Mouse (Mus musculus): Measurements from ENCODE around the gene Pam16. TPM values are rescaled to one million over a fixed set of nuclear protein-coding genes. Genes with fewer than 3 reads are reported as not detected.

The Pam16 gene
- polyA plus RNA-seq, 1 experiment from 2014 or later: 123 TPM

DNA sequence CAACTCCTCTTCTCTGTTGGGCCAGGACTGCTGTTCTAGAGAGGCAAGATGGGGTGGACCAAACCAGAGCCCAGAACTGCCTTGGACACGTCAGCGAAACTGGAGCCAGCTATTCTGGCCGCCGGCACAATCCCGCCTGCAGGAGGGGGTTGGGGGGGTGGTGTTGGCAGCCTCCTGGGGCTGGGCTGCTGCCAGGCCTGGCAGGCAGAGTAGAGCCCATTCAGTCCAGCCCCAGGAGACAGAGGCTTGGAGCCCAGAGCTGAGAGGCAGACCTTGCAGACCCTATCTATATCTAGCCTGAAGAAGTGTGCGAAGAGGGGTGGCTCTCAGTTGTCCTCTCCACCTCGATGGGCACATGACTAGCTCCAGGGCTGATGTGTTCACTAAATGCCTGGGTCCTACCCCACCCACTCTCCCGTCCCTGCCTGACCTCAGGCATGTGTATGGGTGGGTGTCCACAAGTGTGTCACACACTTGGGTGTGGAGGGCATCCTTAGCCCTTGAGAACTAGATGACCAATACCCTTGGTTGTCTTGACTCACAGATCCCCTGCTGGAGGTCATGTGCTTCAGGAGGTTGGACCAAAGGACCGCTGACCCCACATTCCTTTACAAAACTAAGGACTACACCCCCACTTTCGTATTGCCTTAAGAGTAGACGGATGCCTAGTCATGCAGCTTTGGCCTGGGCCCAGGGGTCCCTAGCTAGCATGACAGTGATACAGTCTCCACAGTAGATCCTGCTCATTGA, 19.1 kb upstream of the Pam16 start:
- Histone ChIP-seq H3K4me3 (no peak overlapping the region), H3K27ac (replicated peaks) (no peak overlapping the region), H3K4me2 (replicated peaks) (no peak overlapping the region), H3K9ac (replicated peaks) (no peak overlapping the region), H3K27me3 (no peaks in the 10 kb centered on the region), H3K9me3 (no peaks in the 10 kb centered on the region), H3K36me3 (0 out of 2 replicates have a peak, but pooled peaks cover 5% of the 10 kb centered on the region), H3K4me1 (peaks cover 44% of the 10 kb centered on the region)
- 65% methylated on average over 11 of the region's 11 CpGs for WGBS
- ATAC-seq (ENCODE audit: low FRiP score, low read depth): no peak

DNA sequence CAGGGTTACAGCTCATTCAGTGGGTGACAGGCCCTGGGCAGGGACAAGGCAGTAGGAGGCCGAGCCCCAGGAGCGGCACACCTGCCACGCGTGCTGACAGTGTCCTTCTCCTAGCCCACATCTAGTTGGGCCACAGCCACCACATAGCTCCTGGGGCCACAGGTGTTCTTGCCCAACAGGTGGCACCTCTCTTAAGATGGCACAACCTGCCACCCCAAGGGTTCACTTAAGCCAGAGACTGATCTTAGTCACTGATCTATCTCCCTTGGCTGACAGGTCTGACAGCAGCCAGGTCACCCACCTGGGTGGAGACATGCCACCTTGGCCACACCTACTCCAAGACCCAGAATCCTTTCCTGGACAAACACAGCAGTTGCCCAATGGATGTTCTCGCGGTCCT, 18.1 kb upstream of the Pam16 start:
- no peak overlapping the region for H3K4me3 ChIP-seq
- H3K36me3 ChIP-seq: no peaks in the 10 kb centered on the region
- no peak overlapping the region for H3K9ac ChIP-seq (replicated peaks)
- ATAC-seq (ENCODE audit: low FRiP score, low read depth): no peak
- 0 out of 2 replicates have a peak overlapping the region, but pooled peaks have one; percentile 7 for H3K27ac ChIP-seq (replicated peaks)
- H3K4me2 ChIP-seq (replicated peaks): 0 out of 2 replicates have a peak overlapping the region, but pooled peaks have one; percentile 15
- WGBS: 87% methylated on average over 6 of the region's 6 CpGs
- no peaks in the 10 kb centered on the region for H3K27me3 ChIP-seq
- H3K9me3 ChIP-seq: no peaks in the 10 kb centered on the region
- peaks cover 44% of the 10 kb centered on the region for H3K4me1 ChIP-seq

DNA sequence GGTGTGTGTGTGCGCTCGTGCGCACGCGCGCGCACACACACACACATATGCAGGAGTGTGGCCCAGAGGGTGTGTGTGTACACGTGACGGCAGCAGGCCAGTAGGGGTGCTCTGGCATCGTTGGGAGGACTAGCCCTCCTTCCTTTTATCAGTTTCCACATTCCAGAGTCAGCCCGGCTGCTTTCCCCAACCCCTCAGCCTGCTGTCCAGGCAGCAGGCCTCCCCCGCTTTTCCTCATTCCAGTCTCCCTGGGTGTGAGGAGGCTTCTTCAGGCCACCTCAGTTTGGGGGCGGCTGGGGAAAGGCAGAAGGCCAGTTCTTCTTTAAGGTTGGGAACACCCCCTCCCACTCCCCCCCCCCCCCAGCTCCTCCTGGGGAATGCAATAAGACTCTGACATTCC, 17.4 kb upstream of the Pam16 start:
- H3K4me2 ChIP-seq (replicated peaks): peak overlapping the region; percentile 15; the same call in 1 of the 2 replicates
- no peaks in the 10 kb centered on the region for H3K27me3 ChIP-seq
- 42% methylated on average over 13 of the region's 13 CpGs for WGBS
- H3K36me3 ChIP-seq: no peaks in the 10 kb centered on the region
- H3K4me3 ChIP-seq: no peak overlapping the region
- peaks cover 44% of the 10 kb centered on the region for H3K4me1 ChIP-seq
- H3K9me3 ChIP-seq: no peaks in the 10 kb centered on the region
- no peak overlapping the region for H3K9ac ChIP-seq (replicated peaks)
- H3K27ac ChIP-seq (replicated peaks): peak overlapping the region; percentile 7; the same call in 1 of the 2 replicates
- no peak for ATAC-seq (ENCODE audit: low FRiP score, low read depth)

DNA sequence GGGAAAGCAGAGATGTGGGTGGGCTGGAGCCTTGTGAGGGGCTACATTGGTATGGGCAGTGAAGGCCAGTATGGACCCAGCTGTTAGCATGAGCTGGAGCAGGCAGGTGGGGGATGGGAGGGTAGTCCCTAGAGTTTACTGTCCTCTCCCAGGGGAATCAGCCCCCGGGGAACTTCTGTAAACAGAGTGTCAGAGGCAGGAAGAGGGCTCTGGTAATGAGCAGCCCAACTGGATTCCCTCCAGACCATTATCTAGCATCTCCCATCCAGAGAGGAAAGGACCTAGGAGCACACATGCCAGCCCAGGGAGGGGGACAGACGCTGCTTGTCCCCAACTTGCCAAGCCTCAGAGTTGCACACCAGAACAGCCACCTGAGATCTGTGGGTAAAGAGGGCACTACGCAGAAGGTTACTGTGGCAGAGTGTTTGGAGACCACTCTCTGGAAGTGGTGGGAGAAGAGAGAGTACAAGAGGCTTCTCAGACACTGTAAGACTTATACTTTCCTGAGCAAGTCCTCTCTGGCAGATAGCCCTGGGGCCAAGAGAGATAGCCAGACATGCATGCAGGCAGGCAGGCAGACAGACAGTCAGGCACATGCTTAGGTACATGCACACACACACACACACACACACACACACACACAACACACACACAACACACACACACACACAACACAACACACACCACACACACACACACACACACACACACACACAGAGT, 16.5 kb upstream of the Pam16 start:
- peaks cover 44% of the 10 kb centered on the region for H3K4me1 ChIP-seq
- no peaks in the 10 kb centered on the region for H3K36me3 ChIP-seq
- no peaks in the 10 kb centered on the region for H3K27me3 ChIP-seq
- H3K27ac ChIP-seq (replicated peaks): peak overlapping the region; percentile 15; the same call in 1 of the 2 replicates
- peak overlapping the region; percentile 61 for H3K4me3 ChIP-seq
- ATAC-seq (ENCODE audit: low FRiP score, low read depth): no peak
- no peak overlapping the region for H3K9ac ChIP-seq (replicated peaks)
- peak overlapping the region; percentile 88 for H3K4me2 ChIP-seq (replicated peaks)
- H3K9me3 ChIP-seq: no peaks in the 10 kb centered on the region
- 64% methylated on average over 3 of the region's 3 CpGs for WGBS

DNA sequence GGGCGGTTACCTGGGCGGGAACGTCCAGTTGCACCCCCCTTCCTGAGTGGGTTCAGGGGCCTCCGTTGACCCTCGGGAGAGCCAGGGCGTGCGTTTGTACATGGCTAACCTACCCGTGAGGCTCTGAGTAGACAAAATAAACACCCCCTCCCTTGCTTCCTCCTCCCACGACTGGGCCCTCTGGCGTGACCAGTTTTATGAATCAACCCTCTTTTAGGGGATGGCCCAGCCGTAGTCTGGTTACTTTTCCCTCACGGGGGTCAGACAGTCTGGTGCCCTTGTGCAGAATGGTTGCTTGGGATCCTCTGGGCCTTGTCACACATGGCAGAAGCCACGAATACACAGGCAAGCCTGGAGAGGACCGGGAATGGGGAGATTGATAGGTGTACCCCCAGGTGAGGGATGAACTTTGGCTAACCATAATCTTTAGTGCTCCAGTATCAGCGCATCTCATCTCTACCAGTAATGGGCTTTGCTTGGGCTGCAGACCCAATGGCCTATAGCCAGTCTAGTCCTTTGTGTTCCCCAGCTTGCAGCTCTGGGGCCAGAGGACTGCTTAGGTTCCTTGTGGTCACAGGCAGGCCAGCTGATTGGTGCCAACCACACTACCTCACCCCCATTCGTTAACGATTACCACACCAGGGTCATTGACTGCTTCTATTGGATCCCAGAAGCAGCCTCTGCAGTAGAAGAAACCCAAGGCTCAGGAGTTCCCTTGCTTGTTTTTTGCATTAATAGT, 15.6 kb upstream of the Pam16 start:
- H3K4me1 ChIP-seq: peaks cover 44% of the 10 kb centered on the region
- peak overlapping the region; percentile 61 for H3K4me3 ChIP-seq
- H3K9me3 ChIP-seq: no peaks in the 10 kb centered on the region
- H3K9ac ChIP-seq (replicated peaks): peak overlapping the region; percentile 62
- WGBS: 11% methylated on average over 17 of the region's 17 CpGs
- no peaks in the 10 kb centered on the region for H3K36me3 ChIP-seq
- H3K4me2 ChIP-seq (replicated peaks): peak overlapping the region; percentile 88
- no peak; the same call in 1 of the 2 replicates for ATAC-seq (ENCODE audit: low FRiP score, low read depth)
- no peaks in the 10 kb centered on the region for H3K27me3 ChIP-seq
- peak overlapping the region; percentile 56; the same call in 1 of the 2 replicates for H3K27ac ChIP-seq (replicated peaks)

DNA sequence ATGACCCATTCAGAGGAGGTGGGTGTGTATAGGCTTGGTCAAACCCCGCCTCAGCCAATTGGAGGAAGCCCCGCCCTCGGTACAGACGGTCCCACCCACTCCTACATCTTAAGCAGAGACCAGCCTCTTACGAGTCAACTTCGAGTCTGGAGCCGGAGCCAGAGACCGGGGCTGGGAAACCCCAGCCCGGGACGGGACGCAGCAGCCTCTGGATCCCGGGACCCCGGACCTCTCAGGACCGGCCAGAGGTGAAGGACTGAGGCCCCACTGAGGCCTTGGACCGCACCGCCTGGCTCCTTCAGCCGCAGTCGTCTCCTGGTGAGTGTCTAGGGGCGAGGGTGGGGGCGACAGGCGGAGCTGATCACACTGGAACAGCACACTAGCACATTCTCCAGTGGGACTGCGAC, 15.0 kb upstream of the Pam16 start, which contains the start of the genes Vasn and Dnaja3:
Gene Vasn, plus strand, starts transcription at position 111 of the 407 bp plus-strand sequence.
Gene Dnaja3, plus strand, starts transcription at position 159 of the 407 bp plus-strand sequence.
- Histone ChIP-seq H3K9ac (replicated peaks) (peak within 1 kb of the TSS; percentile 62), H3K27me3 (no peaks in the 10 kb centered on the region), H3K9me3 (no peaks in the 10 kb centered on the region), H3K4me3 (peak within 1 kb of the TSS; percentile 61), H3K4me2 (replicated peaks) (peak within 1 kb of the TSS; percentile 88), H3K36me3 (no peaks in the 10 kb centered on the region), H3K27ac (replicated peaks) (peak within 1 kb of the TSS; percentile 56; the same call in 1 of the 2 replicates), H3K4me1 (peaks cover 44% of the 10 kb centered on the region)
- peak; percentile 98 for ATAC-seq (ENCODE audit: low FRiP score, low read depth)
- under 1% methylated on average over 22 of the region's 22 CpGs for WGBS

DNA sequence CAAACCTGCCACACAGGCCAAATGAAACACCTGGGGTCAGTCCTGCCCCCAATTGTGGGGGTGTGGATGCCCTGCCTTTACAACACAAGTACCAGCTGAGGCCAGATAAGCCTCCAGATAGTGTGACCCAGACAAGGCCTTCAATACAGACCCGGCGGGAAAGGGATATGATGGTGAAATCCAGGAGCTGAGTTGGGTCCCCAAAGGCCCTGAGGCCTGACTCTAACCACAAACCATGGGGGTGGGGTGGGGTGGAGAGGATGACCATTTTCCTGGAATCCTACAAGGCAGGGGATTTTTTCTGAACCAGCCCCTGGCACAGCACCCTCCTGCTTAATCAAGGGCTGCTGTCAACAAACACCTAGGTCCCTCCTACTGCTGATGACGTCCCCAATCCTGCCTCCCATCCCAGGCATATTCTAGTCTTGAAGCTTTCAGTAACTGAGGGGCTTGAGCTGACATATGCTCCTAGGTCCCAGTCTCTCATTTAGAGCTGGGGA, 14.2 kb upstream of the Pam16 start:
- no peak overlapping the region for H3K9ac ChIP-seq (replicated peaks)
- no peaks in the 10 kb centered on the region for H3K9me3 ChIP-seq
- no peak overlapping the region for H3K27ac ChIP-seq (replicated peaks)
- H3K27me3 ChIP-seq: no peaks in the 10 kb centered on the region
- H3K36me3 ChIP-seq: no peaks in the 10 kb centered on the region
- no peak overlapping the region for H3K4me2 ChIP-seq (replicated peaks)
- peaks cover 44% of the 10 kb centered on the region for H3K4me1 ChIP-seq
- 85% methylated on average over 3 of the region's 3 CpGs for WGBS
- no peak for ATAC-seq (ENCODE audit: low FRiP score, low read depth)
- no peak overlapping the region for H3K4me3 ChIP-seq

DNA sequence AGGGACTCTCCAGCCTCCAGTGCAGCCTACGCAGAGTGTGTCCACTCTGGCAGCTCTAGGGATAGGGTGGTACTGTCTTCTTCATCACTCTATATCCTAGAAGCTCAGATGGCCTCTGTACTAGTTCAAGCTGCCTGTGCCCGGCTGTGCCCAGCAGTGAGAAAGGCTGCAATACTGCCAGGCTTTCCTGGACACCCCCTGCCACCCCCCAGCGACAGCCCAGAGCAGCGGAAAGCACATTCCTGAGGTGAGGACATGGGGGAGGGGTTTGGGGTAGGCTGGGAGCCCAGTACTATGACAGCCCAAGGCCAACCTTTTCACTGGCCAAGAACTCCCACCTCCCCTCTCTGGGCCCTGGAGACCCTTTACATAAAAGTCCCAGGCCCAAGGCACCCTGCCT, 11.0 kb upstream of the Pam16 start:
- ATAC-seq (ENCODE audit: low FRiP score, low read depth): no peak
- H3K27me3 ChIP-seq: no peaks in the 10 kb centered on the region
- 71% methylated on average over 4 of the region's 4 CpGs for WGBS
- no peak overlapping the region for H3K27ac ChIP-seq (replicated peaks)
- H3K4me2 ChIP-seq (replicated peaks): no peak overlapping the region
- no peaks in the 10 kb centered on the region for H3K9me3 ChIP-seq
- no peak overlapping the region for H3K4me3 ChIP-seq
- H3K36me3 ChIP-seq: 0 out of 2 replicates have a peak, but pooled peaks cover 8% of the 10 kb centered on the region
- no peak overlapping the region for H3K9ac ChIP-seq (replicated peaks)
- peaks cover 14% of the 10 kb centered on the region for H3K4me1 ChIP-seq

DNA sequence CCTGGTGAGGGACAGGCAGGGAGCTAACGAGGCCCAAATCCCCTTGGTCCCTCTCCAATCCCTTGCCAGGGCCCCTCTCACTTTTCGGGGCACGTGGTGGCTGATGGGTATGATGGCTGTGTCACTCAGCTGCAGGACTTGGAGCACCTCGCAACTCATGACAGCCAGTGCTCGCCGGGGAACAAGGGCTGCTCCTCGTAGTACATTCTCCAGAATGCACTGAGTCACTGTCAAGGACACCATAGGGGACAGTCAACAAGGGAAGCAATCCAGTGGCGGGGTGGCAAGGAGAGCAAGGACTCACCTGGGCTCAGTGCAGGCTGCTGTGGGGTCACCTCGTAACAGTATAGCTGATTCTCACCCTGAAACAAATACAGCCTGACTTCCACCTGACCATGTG, 9.9 kb upstream of the Pam16 start:
- H3K27me3 ChIP-seq: no peaks in the 10 kb centered on the region
- ATAC-seq (ENCODE audit: low FRiP score, low read depth): no peak
- H3K27ac ChIP-seq (replicated peaks): no peak overlapping the region
- WGBS: 83% methylated on average over 9 of the region's 9 CpGs
- H3K4me2 ChIP-seq (replicated peaks): no peak overlapping the region
- no peaks in the 10 kb centered on the region for H3K9me3 ChIP-seq
- H3K36me3 ChIP-seq: 0 out of 2 replicates have a peak, but pooled peaks cover 8% of the 10 kb centered on the region
- no peak overlapping the region for H3K9ac ChIP-seq (replicated peaks)
- 0 out of 2 replicates have a peak, but pooled peaks cover 5% of the 10 kb centered on the region for H3K4me1 ChIP-seq
- no peak overlapping the region for H3K4me3 ChIP-seq

DNA sequence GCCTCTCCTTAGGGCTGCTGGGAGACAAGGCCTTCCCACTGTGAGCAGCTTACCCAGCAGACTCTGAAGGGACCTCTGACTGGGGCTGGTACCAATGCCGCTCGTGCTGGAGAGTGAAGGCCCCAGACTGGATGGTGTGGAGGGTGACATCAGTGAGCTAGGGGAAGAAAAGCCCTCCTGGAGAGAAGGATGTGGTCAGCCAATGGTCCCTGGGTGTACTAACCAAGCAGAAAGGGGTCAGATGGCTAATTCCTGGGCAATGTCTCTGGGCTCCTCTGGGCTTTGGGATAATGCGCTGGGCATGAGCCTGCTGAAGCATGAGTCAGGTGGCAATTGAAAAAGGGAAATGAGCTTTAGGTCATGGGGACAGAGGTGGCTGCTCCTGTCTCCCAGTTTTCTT, 8.9 kb upstream of the Pam16 start:
- H3K27ac ChIP-seq (replicated peaks): no peak overlapping the region
- H3K9ac ChIP-seq (replicated peaks): no peak overlapping the region
- ATAC-seq (ENCODE audit: low FRiP score, low read depth): no peak
- H3K4me2 ChIP-seq (replicated peaks): no peak overlapping the region
- H3K4me3 ChIP-seq: no peak overlapping the region
- H3K36me3 ChIP-seq: 0 out of 2 replicates have a peak, but pooled peaks cover 8% of the 10 kb centered on the region
- H3K9me3 ChIP-seq: no peaks in the 10 kb centered on the region
- 94% methylated on average over 3 of the region's 3 CpGs for WGBS
- no peaks in the 10 kb centered on the region for H3K4me1 ChIP-seq
- H3K27me3 ChIP-seq: no peaks in the 10 kb centered on the region

DNA sequence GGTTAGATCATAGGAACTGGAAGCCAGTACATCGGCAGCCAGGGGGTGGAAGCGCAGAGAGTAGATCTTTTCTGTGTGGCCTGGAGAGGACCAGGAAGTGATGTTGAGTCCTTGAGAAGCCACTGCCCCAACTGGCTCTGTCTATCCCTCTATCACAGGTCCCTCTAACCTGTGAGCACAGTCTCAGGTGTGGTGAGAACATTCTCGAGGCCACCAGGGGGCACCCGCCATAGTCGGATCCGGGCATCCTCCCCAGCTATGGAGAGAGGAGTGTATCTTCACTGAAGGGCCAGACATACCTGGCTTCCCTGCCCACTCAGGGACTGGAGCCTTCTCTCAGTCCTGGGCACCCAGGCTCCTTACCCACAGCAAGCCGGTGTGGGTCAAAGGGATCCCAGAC, 7.3 kb upstream of the Pam16 start:
- Histone ChIP-seq H3K4me1 (no peaks in the 10 kb centered on the region), H3K9me3 (no peaks in the 10 kb centered on the region), H3K4me3 (no peak overlapping the region), H3K27ac (replicated peaks) (no peak overlapping the region), H3K4me2 (replicated peaks) (no peak overlapping the region), H3K27me3 (no peaks in the 10 kb centered on the region), H3K9ac (replicated peaks) (no peak overlapping the region), H3K36me3 (peaks cover 18% of the 10 kb centered on the region; the same call in 1 of the 2 replicates)
- ATAC-seq (ENCODE audit: low FRiP score, low read depth): no peak
- WGBS: 51% methylated on average over 7 of the region's 7 CpGs
